Mouse (Mus musculus) midbrain, postnatal 0 days (tissue): Measurements from ENCODE around the gene Them7. TPM values are rescaled to one million over a fixed set of nuclear protein-coding genes. Genes with fewer than 3 reads are reported as not detected.

Experiments
- ATAC-seq: fragments of 200-750 bp; cut with Nextera tagmentation; 2 replicates; pipeline ENCODE4 v1.8.0; 2017; ENCODE audit warnings: moderate number of reproducible peaks, mild to moderate bottlenecking, moderate TSS enrichment, moderate library complexity; ENCODE audit not compliant: low FRiP score
- DNase-seq: peaks from one replicate; pipeline ENCODE4 v3.0.0-alpha.2; 2015; ENCODE audit warnings: low spot score
- H3K27ac ChIP-seq: fragments of 300-500 bp; sonication (generic); 2 replicates; pipeline ENCODE4 v1.5.1; 2014; ENCODE audit warnings: low read depth, mild to moderate bottlenecking, low read length, mixed read lengths
- H3K27me3 ChIP-seq: fragments of 300-500 bp; sonication (generic); 2 replicates; pipeline ENCODE4 v1.6.1; 2014; ENCODE audit warnings: low read length, control low read depth, mixed read lengths; ENCODE audit not compliant: insufficient read depth
- H3K36me3 ChIP-seq: fragments of 300-500 bp; sonication (generic); 2 replicates; pipeline ENCODE4 v1.6.1; 2014; ENCODE audit warnings: low read length, control low read depth, mixed read lengths; ENCODE audit not compliant: insufficient read depth
- H3K4me1 ChIP-seq: fragments of 300-500 bp; sonication (generic); 2 replicates; pipeline ENCODE4 v1.6.1; 2014; ENCODE audit warnings: mild to moderate bottlenecking, control low read depth, antibody characterized with exemption, low read length, mixed read lengths; ENCODE audit not compliant: insufficient read depth
- H3K4me2 ChIP-seq: fragments of 300-500 bp; sonication (generic); 2 replicates; pipeline ENCODE4 v1.6.1; 2014; ENCODE audit warnings: low read depth, mild to moderate bottlenecking, low read length, mixed read lengths; ENCODE audit not compliant: poor library complexity, severe bottlenecking
- H3K4me3 ChIP-seq: fragments of 300-500 bp; sonication (generic); 2 replicates; pipeline ENCODE4 v1.5.1; 2014; ENCODE audit warnings: low read depth, mild to moderate bottlenecking, low read length, moderate library complexity
- H3K9ac ChIP-seq: fragments of 300-500 bp; sonication (generic); replicated peaks from 2 replicates; pipeline ENCODE4 v1.6.1; 2014; ENCODE audit warnings: mild to moderate bottlenecking, low read length, moderate library complexity, mixed read lengths; ENCODE audit not compliant: poor library complexity, severe bottlenecking
- H3K9me3 ChIP-seq: fragments of 300-500 bp; sonication (generic); 2 replicates; pipeline ENCODE4 v1.6.1; 2016; ENCODE audit warnings: low read length, control low read depth
- CTCF ChIP-seq: IDR thresholded peaks from 2 replicates; pipeline ENCODE4 v1.5.1; 2016; ENCODE audit warnings: antibody characterized with exemption, mild to moderate bottlenecking
- WGBS: fragments of 180-500 bp; shearing (Covaris S2); extraction: QIAGEN DNeasy Blood & Tissue Kit; methylation state at CpG from one replicate; pipeline ENCODE4 v1.1.7; 2014; 5-methylcytosine and 5-hydroxymethylcytosine counted together
- polyA plus RNA-seq: library from polyadenylated mRNA; unstranded; fragments of >200 nt; fragmentation: Nextera tagmentation; extraction: Ambion mirVana; gene quantifications from 2 replicates; pipeline ENCODE4 v1.2.1, GENCODE M21; 2015
- total RNA-seq: library from RNA; depleted of rRNA; stranded (reverse); fragments of >200 nt; gene quantifications from 2 replicates; pipeline ENCODE4 v1.2.3, GENCODE M21; 2014

The Them7 gene
- total and polyA plus RNA-seq, 2 experiments from 2014 or later: not detected

DNA sequence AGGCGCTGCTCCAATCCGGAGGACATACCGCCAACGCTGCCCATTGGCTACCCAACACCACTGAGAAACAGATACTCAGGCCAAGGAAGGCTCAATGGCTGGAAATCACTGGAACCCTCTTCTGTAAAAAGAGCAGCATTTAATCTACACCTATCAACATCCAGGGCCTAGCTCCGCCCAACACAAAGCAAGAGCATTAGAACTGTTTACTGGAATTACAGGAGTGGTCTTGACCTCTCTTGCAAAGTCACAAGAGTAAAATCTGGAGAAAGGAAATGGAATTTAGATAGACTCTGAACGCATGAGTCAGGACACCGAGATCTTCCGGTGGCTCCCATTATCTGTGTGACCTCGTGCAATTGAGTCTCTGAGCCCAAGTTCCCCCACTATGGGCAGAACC, 171.9 kb downstream of the Them7 start:
- no peak for TF ChIP-seq CTCF
- DNase-seq (no peak), ATAC-seq (no peak)
- WGBS: 97% methylated on average over 9 of the region's 9 CpGs
- Histone ChIP-seq H3K9me3 (no peaks in the 10 kb centered on the region), H3K9ac (no peak overlapping the region), H3K36me3 (no peaks in the 10 kb centered on the region), H3K27me3 (0 out of 2 replicates have a peak, but pooled peaks cover 3% of the 10 kb centered on the region), H3K4me3 (no peak overlapping the region), H3K4me1 (no peaks in the 10 kb centered on the region; the same call in 1 of the 2 replicates), H3K4me2 (no peak overlapping the region), H3K27ac (no peak overlapping the region)

DNA sequence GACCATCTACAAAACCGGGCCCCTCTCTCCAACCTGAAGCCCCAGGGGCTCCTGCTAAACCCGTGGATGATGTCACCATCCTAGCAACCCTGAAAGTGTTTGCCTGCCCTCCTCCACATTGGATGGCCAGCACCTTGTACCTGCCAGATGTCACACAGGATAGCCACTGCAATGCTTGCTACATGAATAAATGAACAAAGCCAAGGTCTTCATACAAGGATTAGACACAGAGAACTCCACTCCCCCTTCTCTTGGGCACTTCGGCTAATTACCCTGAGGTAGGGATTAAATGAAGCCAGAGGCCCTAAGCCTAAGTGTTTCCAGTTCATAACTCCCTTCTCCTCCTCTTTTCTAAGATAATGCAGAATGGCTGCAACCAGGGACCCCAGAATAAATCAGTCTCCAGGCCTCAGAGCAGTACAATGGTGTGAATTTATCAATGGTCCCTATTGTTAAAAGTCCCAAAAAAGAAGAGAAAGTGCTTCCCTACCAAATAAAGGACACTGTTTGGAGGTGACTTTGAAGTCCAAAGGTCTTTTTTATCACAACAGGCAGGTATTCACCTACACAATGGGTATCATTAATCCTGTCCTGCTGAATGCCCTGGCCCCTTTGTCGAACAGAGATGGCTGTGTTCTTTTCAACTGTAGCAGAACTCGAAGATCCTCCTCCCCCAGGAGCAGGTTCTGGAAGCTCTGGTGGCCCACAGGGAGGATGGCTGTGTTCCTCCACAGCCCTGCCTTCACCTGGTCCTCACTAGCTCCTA, 173.5 kb downstream of the Them7 start:
- Histone ChIP-seq H3K27me3 (0 out of 2 replicates have a peak, but pooled peaks cover 8% of the 10 kb centered on the region), H3K9me3 (no peaks in the 10 kb centered on the region), H3K36me3 (no peaks in the 10 kb centered on the region), H3K4me2 (peak overlapping the region; percentile 99), H3K4me3 (peak overlapping the region; percentile 71), H3K9ac (no peak overlapping the region), H3K27ac (no peak overlapping the region), H3K4me1 (no peaks in the 10 kb centered on the region; the same call in 1 of the 2 replicates)
- no peak for ATAC-seq
- no peak for DNase-seq
- TF ChIP-seq CTCF: no peak
- 22% methylated on average over 5 of the region's 5 CpGs for WGBS

DNA sequence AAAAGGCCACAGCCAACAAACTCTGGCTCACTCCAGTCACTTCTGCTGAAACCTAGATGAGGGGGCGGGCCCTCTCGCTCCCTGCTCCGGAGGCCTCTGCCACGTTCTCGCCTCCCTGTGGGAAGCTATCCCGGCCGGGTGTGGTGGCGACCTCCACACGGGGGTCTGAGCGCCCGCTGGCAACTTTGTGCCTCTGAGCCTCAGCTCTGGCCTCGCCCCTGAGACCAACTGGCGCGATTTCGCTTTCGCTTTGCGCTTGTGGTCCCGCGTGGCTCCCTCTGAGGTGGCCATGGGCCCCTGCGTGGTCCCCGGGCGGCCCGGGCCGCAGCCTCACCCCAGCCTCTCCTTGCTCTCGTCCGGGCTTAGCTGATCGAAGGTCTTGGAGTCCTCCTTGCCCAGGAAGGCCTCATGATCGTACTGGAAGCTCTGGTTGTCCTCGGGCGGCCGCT, 174.5 kb downstream of the Them7 start:
- Histone ChIP-seq H3K27me3 (0 out of 2 replicates have a peak, but pooled peaks cover 8% of the 10 kb centered on the region), H3K4me1 (no peaks in the 10 kb centered on the region; the same call in 1 of the 2 replicates), H3K27ac (peak overlapping the region; percentile 57), H3K4me3 (peak overlapping the region; percentile 71), H3K9ac (peak overlapping the region; percentile 66), H3K36me3 (no peaks in the 10 kb centered on the region), H3K4me2 (peak overlapping the region; percentile 99), H3K9me3 (no peaks in the 10 kb centered on the region)
- TF ChIP-seq CTCF: no peak
- WGBS: 0% methylated on average over 31 of the region's 31 CpGs
- no peak for DNase-seq
- peak; percentile 39; the same call in 1 of the 2 replicates for ATAC-seq

DNA sequence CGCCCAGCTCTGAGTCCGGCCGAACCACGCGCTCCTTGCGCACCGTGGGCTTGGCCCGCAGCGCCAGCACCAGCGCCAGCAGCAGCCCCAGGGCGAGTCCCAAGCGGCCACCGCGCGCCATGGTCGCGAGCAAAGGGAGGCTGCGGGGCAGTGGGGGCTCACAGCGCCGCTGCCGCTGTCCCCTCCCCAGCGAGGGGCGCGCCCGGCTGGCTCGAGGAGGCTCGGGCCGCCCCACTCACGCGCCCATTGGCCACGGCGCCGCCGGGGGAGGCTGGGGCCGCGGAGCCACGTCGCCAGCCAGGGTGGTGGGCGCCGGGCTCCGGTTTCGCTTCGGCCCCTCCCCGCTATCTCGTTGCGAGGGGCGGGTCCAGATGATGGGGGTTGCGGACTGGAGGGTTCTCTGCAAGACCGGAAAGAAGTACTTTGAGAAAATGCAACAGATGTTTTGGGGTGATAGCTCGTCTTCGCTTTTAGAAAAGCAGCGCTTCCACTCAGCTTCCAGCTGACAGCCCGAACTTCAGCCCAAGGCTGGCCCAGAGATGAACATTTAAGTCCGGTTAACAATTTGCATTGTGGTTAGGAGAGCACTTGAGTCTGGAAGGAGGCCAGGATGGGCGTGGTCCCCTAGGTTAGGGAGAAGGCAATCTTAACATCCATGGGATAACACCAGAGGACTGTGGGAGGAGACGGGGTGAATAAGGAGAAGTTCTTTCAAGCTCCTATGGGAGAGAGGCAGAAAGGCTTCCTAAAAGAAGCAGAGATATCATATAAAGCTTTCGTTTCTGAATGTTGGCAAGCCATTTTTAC, 175.2 kb downstream of the Them7 start, which contains the start of gene Rcn1:
Gene Rcn1, minus strand, starts transcription at position 235 of the 807 bp plus-strand sequence.
- DNase-seq (peak; percentile 70), ATAC-seq (peak; percentile 88)
- WGBS: 1% methylated on average over 56 of the region's 57 CpGs
- peak within 1 kb of the TSS; percentile 66 for H3K9ac ChIP-seq
- H3K36me3 ChIP-seq: no peaks in the 10 kb centered on the region
- TF ChIP-seq CTCF: no peak
- H3K27me3 ChIP-seq: 0 out of 2 replicates have a peak, but pooled peaks cover 8% of the 10 kb centered on the region
- H3K27ac ChIP-seq: peak within 1 kb of the TSS; percentile 57
- peak within 1 kb of the TSS; percentile 71 for H3K4me3 ChIP-seq
- peak within 1 kb of the TSS; percentile 99 for H3K4me2 ChIP-seq
- no peaks in the 10 kb centered on the region; the same call in 1 of the 2 replicates for H3K4me1 ChIP-seq
- no peaks in the 10 kb centered on the region for H3K9me3 ChIP-seq

DNA sequence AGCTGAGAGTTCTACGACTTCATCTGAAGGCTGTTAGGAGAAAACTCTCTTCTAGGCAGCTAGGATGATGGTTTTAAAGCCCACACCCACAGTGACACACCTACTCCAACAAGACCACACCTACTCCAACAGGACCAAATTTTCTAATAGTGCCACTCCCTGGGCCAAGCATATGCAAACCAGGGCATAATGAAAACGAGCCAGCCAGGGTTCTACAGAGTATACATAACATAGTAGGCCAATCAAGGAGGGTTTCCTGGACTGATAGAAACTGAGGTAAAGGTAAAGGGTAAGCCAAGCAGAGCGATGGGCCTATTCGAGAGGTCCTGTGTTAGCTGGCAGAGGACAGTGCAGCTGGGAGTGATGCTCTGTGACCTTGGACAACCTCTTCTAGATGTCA, 176.4 kb downstream of the Them7 start:
- H3K4me1 ChIP-seq: no peaks in the 10 kb centered on the region; the same call in 1 of the 2 replicates
- no peak for ATAC-seq
- no peaks in the 10 kb centered on the region for H3K9me3 ChIP-seq
- H3K4me2 ChIP-seq: no peak overlapping the region
- DNase-seq: no peak
- 93% methylated on average over 4 of the region's 4 CpGs for WGBS
- 0 out of 2 replicates have a peak, but pooled peaks cover 8% of the 10 kb centered on the region for H3K27me3 ChIP-seq
- no peak overlapping the region for H3K9ac ChIP-seq
- H3K36me3 ChIP-seq: no peaks in the 10 kb centered on the region
- no peak overlapping the region for H3K27ac ChIP-seq
- TF ChIP-seq CTCF: no peak
- no peak overlapping the region for H3K4me3 ChIP-seq
